Mouse (Mus musculus) liver, embryonic 16.5 days (tissue): ENCODE data around the gene Rnf225. TPM values are rescaled to one million over a fixed set of nuclear protein-coding genes. Genes with fewer than 3 reads are reported as not detected.
A peak's percentile ranks its signal among the peaks of the same experiment; 100 is the strongest.
"Not testable (repeated sequence)": the region's sequence is repeated elsewhere in the genome, so short reads cannot be mapped to it uniquely, and the experiment has no call there.

Experiments used
- ATAC-seq: fragments of 200-750 bp; cut with Nextera tagmentation; 2 replicates; pipeline ENCODE4 v1.8.0; 2017; ENCODE audit warnings: low read depth, mild to moderate bottlenecking, moderate number of reproducible peaks, moderate library complexity
- H3K27ac ChIP-seq: fragments of 300-500 bp; sonication (generic); 2 replicates; pipeline ENCODE4 v1.5.1; 2014; ENCODE audit warnings: mild to moderate bottlenecking, low read length
- H3K27me3 ChIP-seq: fragments of 300-500 bp; sonication (generic); 2 replicates; pipeline ENCODE4 v1.6.1; 2014; ENCODE audit warnings: low read depth, low read length, mixed read lengths; ENCODE audit not compliant: control insufficient read depth, insufficient read depth
- H3K36me3 ChIP-seq: fragments of 300-500 bp; sonication (generic); 2 replicates; pipeline ENCODE4 v1.6.1; 2014; ENCODE audit warnings: mild to moderate bottlenecking; ENCODE audit not compliant: control insufficient read depth, insufficient read depth
- H3K4me1 ChIP-seq: fragments of 300-500 bp; sonication (generic); 2 replicates; pipeline ENCODE4 v1.6.1; 2014; ENCODE audit warnings: low read depth, low read length, mixed read lengths; ENCODE audit not compliant: control insufficient read depth
- H3K4me2 ChIP-seq: fragments of 300-500 bp; sonication (generic); 2 replicates; pipeline ENCODE4 v1.6.1; 2014; ENCODE audit warnings: low read depth, low read length, mixed read lengths
- H3K4me3 ChIP-seq: fragments of 300-500 bp; sonication (generic); 2 replicates; pipeline ENCODE4 v1.5.1; 2014; ENCODE audit warnings: low read depth, mild to moderate bottlenecking, low read length
- H3K9ac ChIP-seq: fragments of 300-500 bp; sonication (generic); 2 replicates; pipeline ENCODE4 v1.6.1; 2014; ENCODE audit warnings: low read depth, low read length
- H3K9me3 ChIP-seq: fragments of 300-500 bp; sonication (generic); replicated peaks from 2 replicates; pipeline ENCODE4 v1.6.1; 2016; ENCODE audit warnings: low read length; ENCODE audit not compliant: control insufficient read depth
- WGBS: fragments of 180-500 bp; shearing (Covaris S2); extraction: QIAGEN DNeasy Blood & Tissue Kit; methylation state at CpG from one replicate; pipeline ENCODE4 v1.1.7; 2014; ENCODE audit not compliant: insufficient replicate concordance; 5-methylcytosine and 5-hydroxymethylcytosine counted together
- polyA plus RNA-seq: library from polyadenylated mRNA; unstranded; fragments of >200 nt; fragmentation: Nextera tagmentation; extraction: Ambion mirVana; gene quantifications from 2 replicates; pipeline ENCODE4 v1.2.1, GENCODE M21; 2015

The Rnf225 gene
- polyA plus RNA-seq, 1 experiment from 2014 or later: 0.09 TPM

DNA sequence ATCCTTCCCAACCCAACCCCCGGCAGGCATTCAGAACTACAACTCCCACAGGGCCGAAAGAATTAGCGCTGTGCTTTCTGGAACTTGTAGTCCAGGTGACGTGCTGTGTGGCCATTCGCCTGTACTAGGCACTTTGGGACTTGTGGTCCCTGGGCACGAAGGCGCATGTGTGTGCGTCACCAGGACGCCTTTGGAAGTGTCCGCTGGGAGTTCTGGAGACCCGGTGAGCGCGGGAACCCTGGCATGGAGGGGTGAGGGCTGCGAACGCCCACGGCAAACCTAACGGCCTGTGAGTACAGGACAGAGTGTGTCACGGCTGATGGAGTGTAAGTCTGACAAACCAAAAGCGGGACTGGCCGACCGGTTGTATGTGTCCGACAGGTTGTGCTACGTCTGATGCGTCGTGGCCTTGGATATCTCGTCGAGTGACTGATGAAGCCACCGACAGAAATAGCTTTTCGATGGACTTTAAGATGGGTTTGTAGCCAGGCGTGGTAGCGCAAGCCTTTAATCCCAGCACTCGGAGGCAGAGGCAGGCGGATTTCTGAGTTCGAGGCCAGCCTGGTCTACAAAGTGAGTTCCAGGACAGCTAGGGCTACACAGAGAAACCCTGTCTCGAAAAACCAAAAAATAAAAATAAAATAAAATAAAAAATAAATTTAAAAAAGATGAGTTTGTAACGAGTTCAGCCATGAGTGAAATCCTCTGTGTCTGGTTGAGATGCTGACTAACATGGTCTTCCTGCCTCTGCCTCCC lies 29.4 kb upstream of the Rnf225 start, which contains the start of gene Zscan22:
Gene Zscan22, plus strand, starts transcription at position 161 of the 756 bp plus-strand sequence.
- no peaks in the 10 kb centered on the region for H3K36me3 ChIP-seq
- no peaks in the 10 kb centered on the region for H3K27me3 ChIP-seq
- H3K4me2 ChIP-seq: peak within 1 kb of the TSS; percentile 40
- H3K27ac ChIP-seq: no peak within 1 kb of the TSS
- no peaks in the 10 kb centered on the region for H3K9me3 ChIP-seq
- peak within 1 kb of the TSS; percentile 53 for H3K9ac ChIP-seq
- ATAC-seq: peak; percentile 100
- H3K4me1 ChIP-seq: peaks cover 8% of the 10 kb centered on the region
- peak within 1 kb of the TSS; percentile 75 for H3K4me3 ChIP-seq
- 4% methylated on average over 36 of the region's 36 CpGs for WGBS

DNA sequence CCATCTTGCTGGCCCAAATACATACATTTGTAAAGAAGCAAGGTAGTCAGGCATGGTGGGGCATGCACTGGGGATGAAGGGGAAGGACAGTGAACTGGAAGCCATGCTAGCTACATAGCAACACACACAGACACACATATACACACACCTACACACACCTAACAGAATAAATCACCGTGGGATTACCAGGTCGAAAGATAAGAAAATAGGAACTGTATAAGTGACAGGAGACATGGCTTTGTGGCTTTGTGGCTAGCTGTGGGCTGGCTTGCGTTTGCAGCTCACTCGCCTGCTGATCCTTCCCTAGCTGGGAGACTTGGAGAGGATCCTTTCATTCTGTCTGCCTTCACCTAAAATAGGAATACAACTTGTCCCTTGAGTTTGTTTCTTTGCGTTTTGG lies 25.7 kb upstream of the Rnf225 start:
- Histone ChIP-seq H3K9ac (no peak overlapping the region), H3K4me3 (no peak overlapping the region), H3K27ac (no peak overlapping the region), H3K4me2 (no peak overlapping the region), H3K4me1 (peaks cover 8% of the 10 kb centered on the region), H3K9me3 (no peaks in the 10 kb centered on the region), H3K36me3 (peaks cover 4% of the 10 kb centered on the region), H3K27me3 (no peaks in the 10 kb centered on the region)
- ATAC-seq: no peak
- 41% methylated on average over 5 of the region's 5 CpGs for WGBS

DNA sequence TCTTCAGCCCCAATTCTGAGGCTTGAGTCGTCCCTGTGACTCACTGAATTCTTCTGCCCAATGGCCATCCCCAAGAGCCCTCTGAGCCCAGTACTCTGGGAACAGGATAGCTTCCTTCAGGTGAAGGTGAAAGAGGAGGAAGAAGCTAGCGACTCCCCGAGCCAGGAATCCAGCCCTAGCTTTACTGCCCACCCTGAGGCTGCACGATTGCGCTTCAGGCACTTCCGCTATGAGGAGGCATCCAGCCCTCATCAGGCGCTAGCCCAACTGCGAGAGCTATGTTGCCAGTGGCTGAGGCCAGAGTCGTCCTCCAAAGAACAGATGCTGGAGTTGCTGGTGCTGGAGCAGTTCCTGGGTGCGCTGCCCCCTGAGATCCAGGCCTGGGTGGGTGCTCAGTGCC lies 23.6 kb upstream of the Rnf225 start:
- Histone ChIP-seq H3K4me3 (peak overlapping the region; percentile 21; the same call in 1 of the 2 replicates), H3K36me3 (peaks cover 7% of the 10 kb centered on the region), H3K27me3 (no peaks in the 10 kb centered on the region), H3K9ac (no peak overlapping the region), H3K4me2 (peak overlapping the region; percentile 30), H3K27ac (no peak overlapping the region), H3K4me1 (peaks cover 3% of the 10 kb centered on the region), H3K9me3 (no peaks in the 10 kb centered on the region)
- peak; percentile 40 for ATAC-seq
- 40% methylated on average over 10 of the region's 10 CpGs for WGBS

DNA sequence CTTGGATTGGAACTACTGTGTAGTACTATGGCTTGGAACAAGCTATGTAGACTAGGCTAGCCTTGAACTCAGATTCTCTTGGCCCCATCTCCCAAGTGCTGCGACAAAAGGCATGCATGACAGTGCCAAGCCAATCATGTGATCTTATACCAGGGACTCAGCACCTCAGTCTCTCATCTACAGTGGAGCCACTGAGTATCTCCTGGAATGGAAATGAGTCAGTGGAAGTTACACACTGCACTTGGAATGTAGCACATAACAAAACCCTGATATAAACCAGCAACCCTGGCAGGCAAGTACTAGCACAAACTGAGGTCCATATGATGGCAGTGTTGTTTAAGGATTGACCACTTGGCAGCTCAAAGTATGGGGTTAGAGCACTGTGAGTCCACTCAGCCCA lies 22.1 kb upstream of the Rnf225 start:
- H3K36me3 ChIP-seq: peaks cover 7% of the 10 kb centered on the region

DNA sequence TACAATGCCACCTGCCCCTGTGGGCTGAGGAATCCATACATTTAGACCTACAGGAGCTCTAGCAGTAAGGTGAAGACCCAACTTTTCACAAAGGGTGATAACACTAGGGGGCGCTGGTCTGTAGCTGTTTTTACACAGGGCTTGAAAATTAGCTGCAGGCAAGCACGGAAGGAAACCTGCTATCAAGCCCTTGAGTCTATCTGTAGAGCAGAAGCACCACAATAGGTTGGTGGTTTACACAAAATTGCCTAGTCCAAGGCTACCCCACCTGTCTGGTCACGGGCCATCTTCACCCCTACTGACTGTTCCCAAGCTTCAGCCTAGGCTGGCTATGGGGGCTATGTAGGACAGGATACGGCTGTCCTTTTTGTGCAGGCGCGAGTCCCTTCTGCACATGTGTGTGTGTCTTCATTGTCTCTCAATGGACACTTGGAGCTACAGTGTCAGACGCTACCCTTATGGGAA lies 17.7 kb upstream of the Rnf225 start:
- ATAC-seq: peak; percentile 59
- 16% methylated on average over 7 of the region's 7 CpGs for WGBS
- Histone ChIP-seq H3K9ac (peak overlapping the region; percentile 72), H3K9me3 (no peaks in the 10 kb centered on the region), H3K27ac (peak overlapping the region; percentile 90), H3K4me1 (peaks cover 12% of the 10 kb centered on the region), H3K4me3 (peak overlapping the region; percentile 72), H3K4me2 (peak overlapping the region; percentile 75), H3K36me3 (peaks cover 7% of the 10 kb centered on the region), H3K27me3 (no peaks in the 10 kb centered on the region)

More for the DNA sequence above, 22.1 kb upstream of the Rnf225 start:
- Histone ChIP-seq H3K9ac (no peak overlapping the region), H3K27me3 (no peaks in the 10 kb centered on the region), H3K27ac (no peak overlapping the region), H3K4me3 (no peak overlapping the region), H3K4me1 (peaks cover 10% of the 10 kb centered on the region), H3K4me2 (no peak overlapping the region), H3K9me3 (no peaks in the 10 kb centered on the region)
- WGBS: 79% methylated on average over 1 of the region's 1 CpGs
- no peak for ATAC-seq

DNA sequence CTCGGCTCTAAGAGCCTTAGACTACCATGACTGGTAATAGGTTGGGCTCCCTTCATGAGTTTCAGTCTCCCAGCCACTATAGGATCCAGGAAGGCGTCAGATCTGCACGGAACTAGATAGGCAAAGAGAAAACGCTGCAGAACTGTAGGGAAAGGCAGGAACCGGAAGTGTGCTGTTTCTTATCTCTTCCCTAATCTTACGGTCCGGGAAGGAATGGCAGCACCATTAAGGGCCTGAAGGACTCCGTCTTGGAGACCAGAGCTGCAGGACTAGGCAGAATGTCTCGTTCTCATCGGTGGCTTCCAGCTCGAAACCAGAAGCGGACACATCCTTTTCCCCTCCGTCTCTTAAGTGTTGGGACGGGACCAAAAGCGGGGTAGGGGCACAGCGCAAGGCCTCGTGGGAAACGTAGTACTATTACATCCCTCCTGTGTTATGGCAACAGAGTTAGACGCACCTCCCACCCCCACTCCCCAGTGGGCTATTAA lies 17.0 kb upstream of the Rnf225 start:
- Histone ChIP-seq H3K27ac (peak overlapping the region; percentile 90), H3K9ac (peak overlapping the region; percentile 72), H3K4me1 (peaks cover 12% of the 10 kb centered on the region), H3K36me3 (peaks cover 7% of the 10 kb centered on the region), H3K27me3 (no peaks in the 10 kb centered on the region), H3K9me3 (no peaks in the 10 kb centered on the region), H3K4me3 (peak overlapping the region; percentile 72), H3K4me2 (peak overlapping the region; percentile 75)
- peak; percentile 79 for ATAC-seq
- WGBS: 2% methylated on average over 19 of the region's 19 CpGs

DNA sequence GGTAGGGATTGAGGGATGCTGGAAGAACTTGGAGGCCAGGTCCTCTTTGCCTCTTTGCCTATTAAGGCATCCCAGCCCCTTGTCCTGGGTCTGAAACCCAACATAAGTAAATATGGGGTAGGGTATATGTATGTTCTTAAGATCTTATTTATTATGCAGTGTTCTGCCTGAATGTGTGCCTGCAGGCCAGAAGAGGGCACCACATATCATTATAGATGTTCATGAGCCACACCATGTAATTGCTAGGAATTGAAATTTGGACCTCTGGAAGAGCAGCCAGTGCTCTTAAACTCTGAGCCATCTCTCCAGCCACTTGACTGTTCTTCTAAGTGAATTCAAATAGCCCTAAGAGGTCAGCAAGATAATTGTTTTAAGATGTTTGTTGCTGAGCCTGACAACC lies 13.7 kb upstream of the Rnf225 start:
- H3K4me2 ChIP-seq: no peak overlapping the region
- H3K27me3 ChIP-seq: no peaks in the 10 kb centered on the region
- no peak overlapping the region for H3K27ac ChIP-seq
- ATAC-seq: no peak
- H3K9ac ChIP-seq: no peak overlapping the region
- H3K9me3 ChIP-seq: no peaks in the 10 kb centered on the region
- no peak overlapping the region for H3K4me3 ChIP-seq
- H3K36me3 ChIP-seq: no peaks in the 10 kb centered on the region; the same call in 1 of the 2 replicates
- peaks cover 12% of the 10 kb centered on the region for H3K4me1 ChIP-seq

DNA sequence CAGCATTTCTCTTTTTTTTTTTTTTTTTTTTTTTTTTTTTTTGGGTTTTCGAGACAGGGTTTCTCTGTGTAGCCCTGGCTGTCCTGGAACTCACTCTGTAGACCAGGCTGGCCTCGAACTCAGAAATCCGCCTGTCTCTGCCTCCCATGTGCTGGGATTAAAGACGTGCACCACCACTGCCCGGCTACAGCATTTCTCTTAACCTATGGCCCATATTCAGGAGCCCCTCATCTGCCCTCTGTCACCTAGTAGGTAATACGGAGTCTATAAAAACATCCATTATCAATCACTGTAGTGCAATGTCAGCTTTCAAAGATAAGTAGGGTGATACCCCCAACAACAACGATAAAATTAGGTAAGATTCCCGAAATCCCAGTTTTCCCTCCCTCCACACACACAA lies 6.7 kb upstream of the Rnf225 start:
- peak overlapping the region; percentile 8; the same call in 1 of the 2 replicates for H3K4me2 ChIP-seq
- H3K9ac ChIP-seq, H3K27ac ChIP-seq, H3K27me3 ChIP-seq, H3K9me3 ChIP-seq, ATAC-seq, H3K4me3 ChIP-seq: not testable (repeated sequence)
- H3K4me1 ChIP-seq: peaks cover 20% of the 10 kb centered on the region
- WGBS: 65% methylated on average over 7 of the region's 8 CpGs
- H3K36me3 ChIP-seq: peaks cover 23% of the 10 kb centered on the region

DNA sequence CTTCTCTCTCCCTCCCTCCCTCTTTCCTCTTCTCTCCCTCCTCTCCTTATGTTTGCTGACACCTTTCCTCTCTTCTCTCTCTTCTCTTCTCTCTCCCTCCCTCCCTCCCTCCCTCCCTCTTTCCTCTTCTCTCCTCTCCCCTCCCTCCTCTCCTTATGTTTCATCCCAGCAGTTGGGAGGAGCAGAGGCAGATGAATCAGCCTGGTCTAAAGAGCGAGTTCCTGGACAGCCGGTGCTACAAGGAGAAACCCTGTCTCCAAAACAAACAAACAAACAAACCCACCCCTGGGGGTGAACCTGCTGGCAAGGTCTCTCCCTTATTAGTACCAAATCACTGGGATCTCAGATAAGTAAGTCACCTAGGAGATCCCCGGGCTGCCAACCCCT lies 5.9 kb upstream of the Rnf225 start:
- Histone ChIP-seq H3K27me3 (no peaks in the 10 kb centered on the region), H3K36me3 (peaks cover 30% of the 10 kb centered on the region), H3K4me2 (peak overlapping the region; percentile 91), H3K4me1 (peaks cover 20% of the 10 kb centered on the region), H3K9ac (peak overlapping the region; percentile 81), H3K9me3 (no peaks in the 10 kb centered on the region), H3K27ac (peak overlapping the region; percentile 86), H3K4me3 (peak overlapping the region; percentile 95)
- ATAC-seq: no peak; the same call in 1 of the 2 replicates
- 0% methylated on average over 3 of the region's 3 CpGs for WGBS
